Mouse (Mus musculus) olfactory bulb, adult 2 months (tissue): ENCODE data around the gene Ndufv3.
"Not testable (repeated sequence)": the region's sequence is repeated elsewhere in the genome, so short reads cannot be mapped to it uniquely, and the experiment has no call there.

Source experiments
- CTCF ChIP-seq: fragments of 200-500 bp; IDR thresholded peaks from 2 replicates; pipeline ENCODE4 v1.5.1; 2012; ENCODE audit warnings: low read depth, mild to moderate bottlenecking, low read length, moderate library complexity; ENCODE audit not compliant: insufficient read depth
- POLR2A ChIP-seq: fragments of 200-500 bp; IDR thresholded peaks from 2 replicates; pipeline ENCODE4 v1.6.1; 2012; ENCODE audit warnings: mild to moderate bottlenecking, low read depth, low read length, moderate library complexity; ENCODE audit not compliant: insufficient read depth

GRCm38 (mm10) chr17:31552601-31553000 is 32.7 kb downstream of the Ndufv3 start:
- not testable (repeated sequence) for TF ChIP-seq POLR2A, CTCF
